Mouse (Mus musculus) C2C12 (cell line): Measurements from ENCODE around the gene Trabd2b.

ENCODE experiments used
- CEBPB ChIP-seq: IDR thresholded peaks from one replicate; pipeline ENCODE4 v1.6.1; 2011; ENCODE audit warnings: low read depth, mild to moderate bottlenecking, control low read depth, moderate library complexity
- CTCF ChIP-seq: IDR thresholded peaks from one replicate; pipeline ENCODE4 v1.5.1; 2011; ENCODE audit not compliant: control insufficient read depth, insufficient read depth, insufficient read length
- FOSL1 ChIP-seq: IDR thresholded peaks from one replicate; pipeline ENCODE4 v1.8.0; 2011; ENCODE audit warnings: mild to moderate bottlenecking, low read length; ENCODE audit not compliant: poor library complexity, insufficient read depth, severe bottlenecking
- MAX ChIP-seq: IDR thresholded peaks from one replicate; pipeline ENCODE4 v1.6.1; 2011; ENCODE audit warnings: mild to moderate bottlenecking, control low read depth
- MYOG ChIP-seq: IDR thresholded peaks from one replicate; pipeline ENCODE4 v1.6.1; 2011; ENCODE audit not compliant: control insufficient read depth, insufficient read length; ENCODE audit errors: extremely low read depth
- USF1 ChIP-seq: IDR thresholded peaks from one replicate; pipeline ENCODE4 v1.6.1; 2011; ENCODE audit warnings: low read depth, mild to moderate bottlenecking, control low read depth, moderate library complexity

DNA sequence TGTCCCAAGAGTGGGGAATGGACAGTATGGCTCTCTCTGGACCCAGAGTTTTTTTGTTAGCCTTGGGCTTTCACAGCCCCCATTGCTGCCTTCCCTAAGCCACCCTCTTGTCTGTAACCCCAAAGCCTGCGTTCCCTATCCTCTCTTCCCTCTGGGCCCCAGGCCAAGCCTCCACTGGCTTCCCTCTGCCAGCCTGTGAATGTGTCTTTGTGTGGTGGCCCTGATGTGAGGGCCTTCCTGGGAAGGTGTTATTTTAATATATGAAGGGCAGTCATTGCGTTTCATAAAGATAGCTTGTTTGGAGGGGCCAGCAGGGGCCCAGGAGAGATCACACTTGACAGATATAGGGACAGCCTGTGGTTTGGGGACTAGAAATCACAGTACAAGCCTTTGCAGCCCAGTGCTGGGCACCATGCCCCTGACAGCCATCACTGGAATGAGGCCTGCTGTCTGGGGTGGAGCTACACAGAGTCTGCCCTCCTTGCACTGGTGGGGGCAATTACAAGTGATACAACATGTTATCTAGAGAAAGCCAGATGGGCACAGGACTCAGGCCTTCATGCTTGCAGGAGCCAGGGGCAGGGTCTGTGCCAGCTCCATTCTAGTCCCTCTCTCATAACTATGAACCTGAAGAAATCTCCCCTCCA lies 80.5 kb downstream of the Trabd2b start:
- TF ChIP-seq CTCF: no peak
- no peak for TF ChIP-seq USF1
- no peak for TF ChIP-seq CEBPB
- TF ChIP-seq MAX: no peak
- TF ChIP-seq MYOG: no peak
- TF ChIP-seq FOSL1: no peak
